Mouse (Mus musculus) neural tube, embryonic 13.5 days (tissue): ENCODE results near the gene Tas2r135. TPM values are rescaled to one million over a fixed set of nuclear protein-coding genes. Genes with fewer than 3 reads are reported as not detected.

ENCODE experiments used
- polyA plus RNA-seq: library from polyadenylated mRNA; unstranded; fragments of >200 nt; fragmentation: Nextera tagmentation; extraction: Ambion mirVana; gene quantifications from 2 replicates; pipeline ENCODE4 v1.2.1, GENCODE M21; 2015

The Tas2r135 gene
- polyA plus RNA-seq, 1 experiment from 2014 or later, result not detected

Other genes with a start within 250 kb of the Tas2r135 start
- not detected in 2 replicates for gene Tas2r144, start 190.1 kb upstream of the Tas2r135 start, polyA plus RNA-seq
- gene Gstk1, start 159.5 kb upstream of the Tas2r135 start, polyA plus RNA-seq, result 17.7 and 17.8 TPM in 2 replicates
- 0.26 and 0.28 TPM in 2 replicates for gene Tmem139, start 143.5 kb upstream of the Tas2r135 start, polyA plus RNA-seq
- 39.1 and 45.5 TPM in 2 replicates for gene Casp2, start 140.4 kb upstream of the Tas2r135 start, polyA plus RNA-seq
- 1.7 and 2.0 TPM in 2 replicates for gene Clcn1, start 118.7 kb upstream of the Tas2r135 start, polyA plus RNA-seq
- gene Fam131b, start 80.8 kb upstream of the Tas2r135 start, polyA plus RNA-seq, result 7.4 and 8.1 TPM in 2 replicates
- 56.4 and 56.5 TPM in 2 replicates for gene Zyx, start 55.8 kb upstream of the Tas2r135 start, polyA plus RNA-seq
- gene Epha1, start 32.2 kb upstream of the Tas2r135 start, polyA plus RNA-seq, result 0.24 and 0.61 TPM in 2 replicates
- gene Tas2r143, start 5.2 kb upstream of the Tas2r135 start, polyA plus RNA-seq, result not detected in 2 replicates
- not detected in 2 replicates for gene Tas2r126, start 29.1 kb downstream of the Tas2r135 start, polyA plus RNA-seq
- gene Olfr458, start 59.8 kb downstream of the Tas2r135 start, polyA plus RNA-seq, result not detected in 2 replicates
- gene Olfr457, start 70.9 kb downstream of the Tas2r135 start, polyA plus RNA-seq, result not detected in 2 replicates
- not detected in 2 replicates for gene Olfr456, start 81.8 kb downstream of the Tas2r135 start, polyA plus RNA-seq
- gene Olfr455, start 142.2 kb downstream of the Tas2r135 start, polyA plus RNA-seq, result not detected in 2 replicates
- gene Tcaf3, start 192.3 kb downstream of the Tas2r135 start, polyA plus RNA-seq, result not detected in 2 replicates
- gene Tcaf2, start 239.8 kb downstream of the Tas2r135 start, polyA plus RNA-seq, result 2.6 and 3.0 TPM in 2 replicates